Mouse (Mus musculus) intestine, postnatal 0 days (tissue): ENCODE data around the gene Tppp2. TPM values are rescaled to one million over a fixed set of nuclear protein-coding genes. Genes with fewer than 3 reads are reported as not detected.

Experiments used
- ATAC-seq: fragments of 200-750 bp; cut with Nextera tagmentation; 2 replicates; pipeline ENCODE4 v1.8.0; 2017; ENCODE audit warnings: mild to moderate bottlenecking, moderate TSS enrichment, moderate library complexity
- H3K27ac ChIP-seq: fragments of 300-500 bp; sonication (generic); 2 replicates; pipeline ENCODE4 v1.5.1; 2014; ENCODE audit warnings: mild to moderate bottlenecking, low read depth, low read length, moderate library complexity
- H3K27me3 ChIP-seq: fragments of 300-500 bp; sonication (generic); replicated peaks from 2 replicates; pipeline ENCODE4 v1.6.1; 2014; ENCODE audit warnings: low read length, mixed read lengths; ENCODE audit not compliant: control insufficient read depth, insufficient read depth
- H3K36me3 ChIP-seq: fragments of 300-500 bp; sonication (generic); 2 replicates; pipeline ENCODE4 v1.6.1; 2014; ENCODE audit warnings: mild to moderate bottlenecking, moderate library complexity; ENCODE audit not compliant: control insufficient read depth, insufficient read depth
- H3K4me1 ChIP-seq: fragments of 300-500 bp; sonication (generic); replicated peaks from 2 replicates; pipeline ENCODE4 v1.6.1; 2014; ENCODE audit warnings: antibody characterized with exemption, low read length, mixed read lengths; ENCODE audit not compliant: control insufficient read depth, insufficient read depth
- H3K4me2 ChIP-seq: fragments of 300-500 bp; sonication (generic); replicated peaks from 2 replicates; pipeline ENCODE4 v1.6.1; 2014; ENCODE audit warnings: low read depth, mild to moderate bottlenecking, moderate library complexity
- H3K4me3 ChIP-seq: fragments of 300-500 bp; sonication (generic); 2 replicates; pipeline ENCODE4 v1.5.1; 2014; ENCODE audit warnings: low read depth, low read length
- H3K9ac ChIP-seq: fragments of 300-500 bp; sonication (generic); 2 replicates; pipeline ENCODE4 v1.6.1; 2014; ENCODE audit warnings: mild to moderate bottlenecking, low read depth, low read length
- H3K9me3 ChIP-seq: fragments of 300-500 bp; sonication (generic); 2 replicates; pipeline ENCODE4 v1.6.1; 2016; ENCODE audit warnings: mixed run types; ENCODE audit not compliant: control insufficient read depth
- CTCF ChIP-seq: sonication (generic); IDR thresholded peaks from 2 replicates; pipeline ENCODE4 v1.5.1; 2016; ENCODE audit warnings: low read depth, mild to moderate bottlenecking, control low read depth, antibody characterized with exemption, moderate library complexity
- WGBS: fragments of 180-500 bp; shearing (Covaris S2); extraction: QIAGEN DNeasy Blood & Tissue Kit; methylation state at CpG from one replicate; pipeline ENCODE4 v1.1.7; 2014; 5-methylcytosine and 5-hydroxymethylcytosine counted together
- polyA plus RNA-seq: library from polyadenylated mRNA; unstranded; fragments of >200 nt; fragmentation: Nextera tagmentation; extraction: Ambion mirVana; gene quantifications from 2 replicates; pipeline ENCODE4 v1.2.1, GENCODE M21; 2015

The Tppp2 gene
- polyA plus RNA-seq, 1 experiment from 2014 or later = not detected

DNA sequence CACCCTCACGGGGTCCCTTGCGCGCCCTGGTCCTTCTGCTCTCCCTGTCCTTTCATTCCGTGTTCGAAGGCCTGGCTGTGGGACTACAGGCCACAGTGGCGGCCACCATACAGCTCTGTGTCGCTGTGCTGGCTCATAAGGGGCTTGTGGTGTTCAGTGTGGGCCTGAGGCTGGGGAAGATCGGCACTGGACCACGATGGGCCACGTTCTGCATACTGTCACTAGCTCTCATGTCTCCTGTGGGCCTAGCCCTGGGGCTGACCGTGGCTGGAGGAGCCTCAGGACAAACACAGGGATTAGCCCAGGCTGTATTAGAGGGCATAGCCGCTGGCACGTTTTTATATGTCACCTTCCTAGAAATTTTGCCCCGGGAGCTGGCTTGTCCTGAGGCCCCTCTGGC lies 23.2 kb upstream of the Tppp2 start:
- Histone ChIP-seq H3K4me2 (no peak overlapping the region), H3K9ac (no peak overlapping the region), H3K27me3 (no peaks in the 10 kb centered on the region), H3K4me3 (no peak overlapping the region), H3K4me1 (no peaks in the 10 kb centered on the region), H3K9me3 (no peaks in the 10 kb centered on the region), H3K27ac (no peak overlapping the region), H3K36me3 (peaks cover 31% of the 10 kb centered on the region)
- WGBS = 82% methylated on average over 14 of the region's 14 CpGs
- no peak for TF ChIP-seq CTCF
- ATAC-seq = no peak

DNA sequence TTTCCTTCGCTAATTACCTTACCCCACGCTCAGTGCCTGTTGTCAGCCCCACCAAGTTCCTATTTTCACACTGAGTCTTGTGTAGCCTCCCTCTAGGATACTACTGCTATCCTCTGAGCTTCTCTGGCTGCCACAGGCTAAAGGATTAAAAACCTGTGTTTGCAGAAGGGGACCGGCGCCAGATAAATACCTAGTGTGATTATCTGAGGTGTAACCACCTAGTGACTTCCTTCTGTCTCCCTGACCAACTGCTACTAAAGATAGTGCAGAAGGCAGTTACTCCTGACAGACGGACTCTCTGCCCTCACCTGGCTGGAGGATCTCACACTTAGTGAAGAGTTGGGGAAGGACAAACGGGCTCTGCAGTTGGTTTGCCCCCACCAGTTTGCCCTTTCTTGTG lies 22.2 kb upstream of the Tppp2 start:
- H3K4me1 ChIP-seq = no peaks in the 10 kb centered on the region
- peaks cover 22% of the 10 kb centered on the region for H3K36me3 ChIP-seq
- H3K4me2 ChIP-seq = peak overlapping the region; percentile 35; the same call in 1 of the 2 replicates
- no peak overlapping the region for H3K4me3 ChIP-seq
- TF ChIP-seq CTCF = no peak
- no peak overlapping the region for H3K27ac ChIP-seq
- no peak for ATAC-seq
- no peak overlapping the region for H3K9ac ChIP-seq
- WGBS = 44% methylated on average over 6 of the region's 6 CpGs
- H3K9me3 ChIP-seq = no peaks in the 10 kb centered on the region
- H3K27me3 ChIP-seq = no peaks in the 10 kb centered on the region

DNA sequence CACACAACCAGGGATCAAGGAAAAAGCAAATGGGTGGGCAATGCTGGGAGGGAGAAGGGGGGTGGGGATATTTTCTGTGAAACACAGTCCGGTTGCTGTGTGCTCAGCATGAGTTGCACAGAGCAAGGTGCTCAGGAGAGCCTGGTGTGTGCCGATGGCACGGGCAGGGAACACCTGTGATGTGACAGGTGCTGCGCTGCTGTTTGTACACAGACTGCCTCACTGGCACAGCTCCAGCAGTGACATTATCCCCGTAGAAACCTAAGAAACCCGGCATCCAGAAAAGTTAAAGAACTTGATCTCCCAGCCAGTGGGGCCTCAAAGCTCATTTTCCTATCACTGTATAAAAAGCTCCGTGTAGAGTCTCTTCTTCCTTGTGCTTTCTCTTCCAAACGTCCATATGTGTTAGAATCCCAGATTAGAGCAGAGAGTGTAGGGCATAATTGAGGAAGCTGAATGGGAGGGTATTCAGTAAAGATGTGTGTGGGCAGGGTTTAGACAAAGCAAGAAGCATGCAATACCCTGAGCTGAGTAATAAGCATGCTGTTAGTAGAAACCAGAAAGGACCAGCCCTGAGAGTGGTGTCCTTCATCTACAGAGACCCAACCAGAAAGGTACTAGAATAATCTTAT lies 21.6 kb upstream of the Tppp2 start:
- H3K4me2 ChIP-seq = 0 out of 2 replicates have a peak overlapping the region, but pooled peaks have one; percentile 35
- H3K4me1 ChIP-seq = no peaks in the 10 kb centered on the region
- 46% methylated on average over 8 of the region's 8 CpGs for WGBS
- H3K4me3 ChIP-seq = no peak overlapping the region
- no peaks in the 10 kb centered on the region for H3K9me3 ChIP-seq
- H3K9ac ChIP-seq = no peak overlapping the region
- peaks cover 15% of the 10 kb centered on the region for H3K36me3 ChIP-seq
- peak; percentile 55 for ATAC-seq
- TF ChIP-seq CTCF = no peak
- no peaks in the 10 kb centered on the region for H3K27me3 ChIP-seq
- no peak overlapping the region for H3K27ac ChIP-seq

DNA sequence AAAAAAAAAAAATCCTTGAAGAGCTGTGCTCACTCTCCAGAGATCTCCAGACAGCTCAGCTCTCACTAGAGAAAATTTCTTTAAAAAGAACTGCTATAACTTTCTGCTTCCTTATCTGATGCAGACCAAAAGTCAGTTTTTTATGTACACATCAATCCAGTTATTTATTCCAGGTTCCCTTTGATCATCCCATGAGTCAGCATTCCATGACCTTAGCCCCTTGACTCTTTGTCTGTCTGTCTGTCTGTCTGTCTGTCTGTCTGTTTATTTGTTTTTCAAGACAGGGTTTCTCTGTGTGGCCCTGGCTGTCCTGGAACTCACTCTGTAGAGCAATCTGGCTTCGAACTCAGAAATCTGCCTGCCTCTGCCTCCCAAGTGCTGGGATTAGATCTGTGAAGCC lies 18.9 kb upstream of the Tppp2 start:
- no peak overlapping the region for H3K9ac ChIP-seq
- WGBS = 91% methylated on average over 1 of the region's 1 CpGs
- TF ChIP-seq CTCF = no peak

DNA sequence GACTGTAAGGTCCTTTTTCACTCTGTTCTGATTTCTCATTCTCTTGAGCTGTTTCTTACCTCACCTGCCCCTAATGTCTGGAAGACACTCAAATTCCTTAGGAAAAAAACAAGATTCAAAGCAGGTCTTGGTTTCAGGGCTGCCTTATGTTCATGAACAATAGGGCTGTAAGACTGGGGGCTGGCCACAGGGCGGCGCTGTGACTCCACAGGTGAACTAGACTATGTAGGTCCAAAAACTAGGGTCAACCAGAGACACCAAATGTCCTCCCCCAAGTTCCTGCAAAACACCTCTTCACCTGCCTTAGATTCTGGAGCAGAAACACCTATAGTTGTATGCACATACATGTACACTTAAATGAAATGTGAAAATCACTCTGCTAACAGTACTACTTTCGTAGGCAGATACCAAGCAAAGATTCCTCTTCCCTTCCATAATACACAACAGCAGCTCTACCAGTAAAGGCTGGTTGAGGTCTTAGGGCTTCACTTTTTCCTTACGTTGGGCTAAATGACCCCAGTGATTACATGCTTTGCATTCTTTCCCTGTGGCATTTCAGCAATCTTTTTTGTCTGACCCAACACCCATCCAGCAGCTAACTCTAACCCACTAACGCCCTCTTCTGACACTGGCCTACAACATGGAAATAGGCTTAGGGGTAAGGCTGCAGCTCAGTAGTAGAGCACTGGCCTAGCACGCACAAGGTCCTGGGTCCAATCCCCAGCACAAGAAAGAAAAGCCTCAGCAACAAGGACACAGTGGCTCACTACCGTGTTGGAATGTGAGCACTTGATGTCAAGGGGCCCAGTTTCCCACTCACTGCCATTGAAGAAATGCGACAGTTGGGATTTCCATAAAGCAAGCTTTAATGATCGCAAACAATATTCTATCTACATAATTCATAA lies 15.2 kb upstream of the Tppp2 start:
- Histone ChIP-seq H3K27me3 (no peaks in the 10 kb centered on the region), H3K4me3 (no peak overlapping the region), H3K27ac (no peak overlapping the region), H3K4me2 (no peak overlapping the region), H3K9me3 (no peaks in the 10 kb centered on the region), H3K9ac (no peak overlapping the region), H3K36me3 (0 out of 2 replicates have a peak, but pooled peaks cover 7% of the 10 kb centered on the region), H3K4me1 (no peaks in the 10 kb centered on the region)
- ATAC-seq = 0 out of 2 replicates have a peak, but pooled peaks have one; percentile 50
- TF ChIP-seq CTCF = peak; percentile 95
- 51% methylated on average over 9 of the region's 9 CpGs for WGBS

More for the DNA sequence above, 18.9 kb upstream of the Tppp2 start:
- Histone ChIP-seq H3K4me1 (no peaks in the 10 kb centered on the region), H3K27ac (no peak overlapping the region), H3K4me2 (no peak overlapping the region), H3K4me3 (no peak overlapping the region), H3K36me3 (peaks cover 6% of the 10 kb centered on the region; the same call in 1 of the 2 replicates), H3K9me3 (no peaks in the 10 kb centered on the region), H3K27me3 (no peaks in the 10 kb centered on the region)
- no peak for ATAC-seq

DNA sequence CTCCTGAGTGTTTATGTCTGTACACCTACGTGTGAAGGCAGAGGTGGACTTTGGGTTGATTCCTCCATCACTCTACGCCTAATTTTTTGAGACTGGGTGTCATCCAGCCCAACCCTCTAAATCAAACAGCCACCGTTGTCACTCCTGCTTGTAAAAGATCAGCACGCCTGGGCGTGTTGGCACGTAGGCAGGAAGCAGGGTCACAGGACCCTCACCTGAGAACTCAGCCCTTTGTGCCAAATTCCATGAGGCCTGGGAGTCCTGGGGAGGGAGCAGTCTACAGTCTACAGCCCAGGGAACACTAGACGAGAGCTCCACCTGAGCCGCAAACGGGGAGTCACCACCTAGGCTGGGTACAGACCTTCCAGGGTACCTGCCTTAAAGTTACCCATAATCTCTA lies 14.4 kb upstream of the Tppp2 start:
- no peak overlapping the region for H3K27ac ChIP-seq
- no peak for ATAC-seq
- TF ChIP-seq CTCF = no peak
- 49% methylated on average over 9 of the region's 9 CpGs for WGBS
- H3K4me1 ChIP-seq = no peaks in the 10 kb centered on the region
- H3K27me3 ChIP-seq = no peaks in the 10 kb centered on the region
- no peak overlapping the region for H3K4me2 ChIP-seq
- H3K9ac ChIP-seq = no peak overlapping the region
- H3K36me3 ChIP-seq = peaks cover 7% of the 10 kb centered on the region; the same call in 1 of the 2 replicates
- no peaks in the 10 kb centered on the region for H3K9me3 ChIP-seq
- H3K4me3 ChIP-seq = no peak overlapping the region
